Mouse (Mus musculus): Measurements from ENCODE around the gene Spns3. TPM values are rescaled to one million over a fixed set of nuclear protein-coding genes. Genes with fewer than 3 reads are reported as not detected.

The Spns3 gene
- polyA plus RNA-seq, 1 experiment = 1.4 TPM

- no peak for TF ChIP-seq CTCF (IDR thresholded peaks at IDR 0.05; ENCODE audit: insufficient read depth, low read length)
- TF ChIP-seq POLR2A (IDR thresholded peaks at IDR 0.05; ENCODE audit: borderline replicate concordance, extremely low read depth, low read depth, low read length) = no peak
- WGBS = 78% methylated on average over 4 of the region's 4 CpGs
- Histone ChIP-seq H3K4me1 (ENCODE audit: control insufficient read depth, insufficient read depth, low read length) (no peaks in the 10 kb centered on the region), H3K4me3 (replicated peaks; ENCODE audit: extremely low read depth, low read depth, low read length) (no peak overlapping the region)
- DNase-seq = no peak
Observed at GRCm38 (mm10) chr11:72578471-72578870, 28.2 kb upstream of the Spns3 start.

- Histone ChIP-seq H3K4me3 (replicated peaks; ENCODE audit: extremely low read depth, low read depth, low read length) (peak overlapping the region; percentile 49), H3K4me1 (ENCODE audit: control insufficient read depth, insufficient read depth, low read length) (no peaks in the 10 kb centered on the region)
- 2% methylated on average over 24 of the region's 24 CpGs for WGBS
- DNase-seq = peak; percentile 36
- peak; percentile 18; the same call in 1 of the 2 replicates for TF ChIP-seq CTCF (IDR thresholded peaks at IDR 0.05; ENCODE audit: insufficient read depth, low read length)
- no peak for TF ChIP-seq POLR2A (IDR thresholded peaks at IDR 0.05; ENCODE audit: borderline replicate concordance, extremely low read depth, low read depth, low read length)
Observed at GRCm38 (mm10) chr11:72576466-72577351, 26.4 kb upstream of the Spns3 start.

GRCm38 (mm10) chr11:72576111-72576465, 25.8 kb upstream of the Spns3 start:
- no peak for DNase-seq
- no peak for TF ChIP-seq CTCF (IDR thresholded peaks at IDR 0.05; ENCODE audit: insufficient read depth, low read length)
- no peak for TF ChIP-seq POLR2A (IDR thresholded peaks at IDR 0.05; ENCODE audit: borderline replicate concordance, extremely low read depth, low read depth, low read length)
- peak overlapping the region; percentile 47 for H3K4me3 ChIP-seq (replicated peaks; ENCODE audit: extremely low read depth, low read depth, low read length)
- 36% methylated on average over 7 of the region's 7 CpGs for WGBS
- no peaks in the 10 kb centered on the region for H3K4me1 ChIP-seq (ENCODE audit: control insufficient read depth, insufficient read depth, low read length)

GRCm38 (mm10) chr11:72573819-72574218, 23.5 kb upstream of the Spns3 start:
- TF ChIP-seq POLR2A (IDR thresholded peaks at IDR 0.05; ENCODE audit: borderline replicate concordance, extremely low read depth, low read depth, low read length) = no peak
- peak; percentile 60; the same call in 1 of the 2 replicates for TF ChIP-seq CTCF (IDR thresholded peaks at IDR 0.05; ENCODE audit: insufficient read depth, low read length)
- peaks cover 2% of the 10 kb centered on the region for H3K4me1 ChIP-seq (ENCODE audit: control insufficient read depth, insufficient read depth, low read length)
- DNase-seq = peak; percentile 28
- whole genome bisulfite sequencing = 95% methylated on average over 1 of the region's 1 CpGs
- H3K4me3 ChIP-seq (replicated peaks; ENCODE audit: extremely low read depth, low read depth, low read length) = no peak overlapping the region

- TF ChIP-seq POLR2A (IDR thresholded peaks at IDR 0.05; ENCODE audit: borderline replicate concordance, extremely low read depth, low read depth, low read length) = no peak
- TF ChIP-seq CTCF (IDR thresholded peaks at IDR 0.05; ENCODE audit: insufficient read depth, low read length) = peak; percentile 62
Observed at GRCm38 (mm10) chr11:72570319-72570979, 20.1 kb upstream of the Spns3 start.

GRCm38 (mm10) chr11:72569671-72570318, 19.5 kb upstream of the Spns3 start:
- no peak for DNase-seq
- TF ChIP-seq CTCF (IDR thresholded peaks at IDR 0.05; ENCODE audit: insufficient read depth, low read length) = no peak
- TF ChIP-seq POLR2A (IDR thresholded peaks at IDR 0.05; ENCODE audit: borderline replicate concordance, extremely low read depth, low read depth, low read length) = no peak

More at GRCm38 (mm10) chr11:72570319-72570979, 20.1 kb upstream of the Spns3 start:
- H3K4me3 ChIP-seq (replicated peaks; ENCODE audit: extremely low read depth, low read depth, low read length) = peak overlapping the region; percentile 20
- peaks cover 2% of the 10 kb centered on the region for H3K4me1 ChIP-seq (ENCODE audit: control insufficient read depth, insufficient read depth, low read length)
- DNase-seq = peak; percentile 74
- WGBS = 2% methylated on average over 18 of the region's 18 CpGs

GRCm38 (mm10) chr11:72569051-72569450, 18.7 kb upstream of the Spns3 start:
- Histone ChIP-seq H3K4me3 (replicated peaks; ENCODE audit: extremely low read depth, low read depth, low read length) (no peak overlapping the region), H3K4me1 (ENCODE audit: control insufficient read depth, insufficient read depth, low read length) (peaks cover 2% of the 10 kb centered on the region)
- 44% methylated on average over 8 of the region's 8 CpGs for WGBS
- no peak for TF ChIP-seq POLR2A (IDR thresholded peaks at IDR 0.05; ENCODE audit: borderline replicate concordance, extremely low read depth, low read depth, low read length)
- TF ChIP-seq CTCF (IDR thresholded peaks at IDR 0.05; ENCODE audit: insufficient read depth, low read length) = no peak
- DNase-seq = no peak

More at GRCm38 (mm10) chr11:72569671-72570318, 19.5 kb upstream of the Spns3 start:
- 75% methylated on average over 11 of the region's 11 CpGs for WGBS
- Histone ChIP-seq H3K4me3 (replicated peaks; ENCODE audit: extremely low read depth, low read depth, low read length) (no peak overlapping the region), H3K4me1 (ENCODE audit: control insufficient read depth, insufficient read depth, low read length) (peaks cover 2% of the 10 kb centered on the region)

- Histone ChIP-seq H3K4me3 (replicated peaks; ENCODE audit: extremely low read depth, low read depth, low read length) (no peak overlapping the region), H3K4me1 (ENCODE audit: control insufficient read depth, insufficient read depth, low read length) (peaks cover 2% of the 10 kb centered on the region)
- DNase-seq = no peak
- TF ChIP-seq POLR2A (IDR thresholded peaks at IDR 0.05; ENCODE audit: borderline replicate concordance, extremely low read depth, low read depth, low read length) (no peak), CTCF (IDR thresholded peaks at IDR 0.05; ENCODE audit: insufficient read depth, low read length) (no peak)
- WGBS = 45% methylated on average over 10 of the region's 10 CpGs
Observed at GRCm38 (mm10) chr11:72566816-72567338, 16.6 kb upstream of the Spns3 start.

- TF ChIP-seq POLR2A (IDR thresholded peaks at IDR 0.05; ENCODE audit: borderline replicate concordance, extremely low read depth, low read depth, low read length) = no peak
- TF ChIP-seq CTCF (IDR thresholded peaks at IDR 0.05; ENCODE audit: insufficient read depth, low read length) = no peak
- peaks cover 2% of the 10 kb centered on the region for H3K4me1 ChIP-seq (ENCODE audit: control insufficient read depth, insufficient read depth, low read length)
- DNase-seq = no peak
- 72% methylated on average over 7 of the region's 7 CpGs for WGBS
- H3K4me3 ChIP-seq (replicated peaks; ENCODE audit: extremely low read depth, low read depth, low read length) = no peak overlapping the region
Observed at GRCm38 (mm10) chr11:72566304-72566703, 16.0 kb upstream of the Spns3 start.

Measured in lung, adult 2 months (tissue).